Mouse (Mus musculus) cerebellum, adult 9-10 months (tissue): ENCODE results near the gene Sash1.

Source experiments
- DNase-seq: peaks from one replicate; pipeline ENCODE4 v3.0.0; 2022

The Sash1 gene

GRCm38 (mm10) chr10:8898831-8899511, 13.1 kb upstream of the Sash1 start:
- no peak for DNase-seq

GRCm38 (mm10) chr10:8898099-8898777, 12.4 kb upstream of the Sash1 start:
- DNase-seq: no peak

GRCm38 (mm10) chr10:8894965-8895515, 9.2 kb upstream of the Sash1 start:
- no peak for DNase-seq

GRCm38 (mm10) chr10:8890511-8890910, 4.6 kb upstream of the Sash1 start:
- no peak for DNase-seq

GRCm38 (mm10) chr10:8889341-8889740, 3.5 kb upstream of the Sash1 start:
- no peak for DNase-seq

GRCm38 (mm10) chr10:8886528-8886854, 621 bp upstream of the Sash1 start:
- no peak for DNase-seq

GRCm38 (mm10) chr10:8885201-8885600, 669 bp downstream of the Sash1 start:
- no peak for DNase-seq

- no peak for DNase-seq
These were observed 1.3 kb downstream of the Sash1 start for GRCm38 (mm10) chr10:8884565-8884964.

GRCm38 (mm10) chr10:8883686-8884085, 2.2 kb downstream of the Sash1 start:
- DNase-seq: no peak

GRCm38 (mm10) chr10:8881736-8882135, 4.1 kb downstream of the Sash1 start:
- no peak for DNase-seq

GRCm38 (mm10) chr10:8880950-8881675, 4.8 kb downstream of the Sash1 start:
- DNase-seq: no peak

- DNase-seq: no peak
These were observed 7.0 kb downstream of the Sash1 start for GRCm38 (mm10) chr10:8878824-8879223.

- no peak for DNase-seq
These were observed 7.5 kb downstream of the Sash1 start for GRCm38 (mm10) chr10:8878381-8878780.

GRCm38 (mm10) chr10:8873631-8874370, 12.1 kb downstream of the Sash1 start:
- no peak for DNase-seq

- DNase-seq: no peak
These were observed 13.1 kb downstream of the Sash1 start for GRCm38 (mm10) chr10:8872788-8873187.

GRCm38 (mm10) chr10:8871935-8872334, 13.9 kb downstream of the Sash1 start:
- no peak for DNase-seq

- no peak for DNase-seq
These were observed 15.5 kb downstream of the Sash1 start for GRCm38 (mm10) chr10:8870368-8870767.

- no peak for DNase-seq
These were observed 19.7 kb downstream of the Sash1 start for GRCm38 (mm10) chr10:8866062-8866642.

GRCm38 (mm10) chr10:8860655-8861054, 25.2 kb downstream of the Sash1 start:
- DNase-seq: no peak

GRCm38 (mm10) chr10:8858718-8859117, 27.2 kb downstream of the Sash1 start:
- no peak for DNase-seq

GRCm38 (mm10) chr10:8856942-8857341, 28.9 kb downstream of the Sash1 start:
- DNase-seq: no peak

GRCm38 (mm10) chr10:8853326-8853725, 32.5 kb downstream of the Sash1 start:
- DNase-seq: no peak

- no peak for DNase-seq
These were observed 34.2 kb downstream of the Sash1 start for GRCm38 (mm10) chr10:8851625-8852024.
